Mouse (Mus musculus): Measurements from ENCODE around the gene Hspb2.

Gene Hspb2

DNA sequence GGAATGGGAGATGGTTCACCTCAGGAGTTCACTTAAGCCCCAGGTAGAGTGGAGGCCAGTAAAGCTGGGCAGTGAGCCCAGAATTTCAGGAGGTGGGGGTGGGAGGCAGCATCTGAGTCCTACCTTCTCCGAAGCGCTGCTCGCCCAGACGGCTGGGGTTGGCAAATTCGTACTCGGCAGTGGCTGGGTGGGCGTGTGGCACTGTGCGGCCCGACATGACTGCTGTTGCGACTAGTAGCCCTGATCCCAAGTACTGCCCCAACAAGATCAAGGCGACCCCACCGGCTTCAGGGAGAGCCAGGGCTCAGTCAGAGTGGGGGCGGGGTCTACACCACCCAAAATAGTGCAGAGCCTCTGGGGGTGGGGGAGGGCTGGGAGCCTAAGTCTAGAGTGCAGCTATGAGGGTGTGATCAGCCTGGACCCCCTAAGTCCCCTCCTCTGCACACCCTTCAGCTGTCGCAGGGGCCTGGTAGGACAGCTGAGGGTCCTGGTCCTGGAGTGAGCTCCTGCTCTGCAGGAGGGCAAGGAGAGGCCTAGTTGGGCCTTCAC, at the start of gene Hspb2:
TSS of gene Hspb2 (minus strand) at position 301 of the 549 bp plus-strand sequence.
- DNase-seq (ENCODE audit: extremely low spot score, low spot score), result no peak

DNA sequence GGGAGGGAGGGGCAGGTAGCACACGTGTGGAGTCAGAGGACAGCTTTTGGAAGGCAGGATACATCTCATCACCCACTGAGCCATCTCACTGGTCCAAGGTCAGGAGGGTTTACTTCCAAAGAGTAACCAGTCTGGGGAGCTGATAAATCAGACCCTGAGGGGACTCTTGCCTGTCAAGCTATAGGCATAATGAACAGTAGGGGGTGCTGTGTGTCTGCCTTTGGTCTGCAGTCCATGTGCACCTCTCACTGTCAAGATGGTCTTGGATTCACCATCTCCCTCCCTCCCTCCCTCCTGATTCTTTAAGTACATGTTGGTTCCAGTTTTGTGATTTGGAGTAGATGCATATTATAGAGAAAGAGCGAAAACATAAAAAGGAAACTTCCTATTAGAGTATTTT, 48.8 kb upstream of the Hspb2 start:
- no peak for DNase-seq (ENCODE audit: extremely low spot score, low spot score)

DNA sequence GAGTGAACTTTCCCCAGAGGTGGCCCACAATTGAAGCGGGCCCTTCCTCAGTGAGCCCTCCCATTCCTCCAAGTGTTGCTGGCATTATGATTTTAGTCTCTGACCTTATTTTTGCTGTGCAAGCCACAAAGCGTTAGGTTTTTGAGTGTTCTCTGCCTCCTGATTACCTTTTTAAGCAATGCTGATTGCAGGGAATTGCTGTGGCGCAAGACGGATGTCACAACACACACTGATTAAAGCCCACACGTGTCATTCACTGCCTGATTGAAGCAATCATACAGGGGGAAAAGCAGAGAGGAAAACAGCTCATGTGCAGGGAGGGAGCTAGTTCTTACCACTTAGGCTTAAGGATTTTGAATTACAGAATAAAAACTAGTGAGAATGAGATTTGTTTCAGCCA, 46.2 kb upstream of the Hspb2 start:
- DNase-seq (ENCODE audit: extremely low spot score, low spot score), result no peak

DNA sequence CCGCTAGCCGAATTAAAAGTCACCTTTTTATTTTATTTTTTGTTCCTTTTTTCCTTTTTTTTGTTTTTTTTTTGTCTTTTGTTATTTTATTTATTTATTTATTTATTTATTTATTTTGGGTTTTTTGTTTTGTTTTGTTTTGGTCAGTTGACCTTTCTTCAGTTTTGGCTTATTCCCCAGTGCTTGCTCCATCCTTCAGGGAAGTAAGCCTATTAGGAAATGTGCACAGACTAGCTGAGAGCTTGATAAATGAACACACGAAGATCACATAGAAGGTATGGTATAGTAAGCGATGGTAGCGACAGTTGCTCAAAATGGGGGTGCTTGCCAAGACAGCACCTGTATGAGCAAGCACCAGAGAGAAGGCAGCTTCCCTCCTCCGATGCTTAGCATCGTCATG, 45.5 kb upstream of the Hspb2 start:
- DNase-seq (ENCODE audit: extremely low spot score, low spot score), result no peak

DNA sequence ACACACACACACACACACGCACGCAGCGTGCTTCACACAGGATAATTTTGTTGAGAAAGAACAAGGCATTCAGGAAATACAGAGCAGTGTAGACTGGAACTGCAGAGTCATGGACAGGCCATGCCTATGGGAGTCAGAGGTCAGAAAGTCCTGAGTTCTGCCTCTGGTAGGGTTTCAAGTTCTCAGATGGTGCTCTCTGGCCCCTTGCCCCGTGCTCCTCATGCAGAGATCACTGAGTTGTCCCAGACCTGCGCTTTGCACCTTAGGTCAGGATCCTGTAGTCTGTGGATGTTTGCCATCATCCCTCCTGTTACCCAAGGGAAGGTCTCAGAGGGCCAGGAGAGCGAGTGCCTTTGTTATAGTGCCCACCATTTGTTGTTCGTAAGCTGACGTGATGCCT, 44.6 kb upstream of the Hspb2 start:
- no peak for DNase-seq (ENCODE audit: extremely low spot score, low spot score)

DNA sequence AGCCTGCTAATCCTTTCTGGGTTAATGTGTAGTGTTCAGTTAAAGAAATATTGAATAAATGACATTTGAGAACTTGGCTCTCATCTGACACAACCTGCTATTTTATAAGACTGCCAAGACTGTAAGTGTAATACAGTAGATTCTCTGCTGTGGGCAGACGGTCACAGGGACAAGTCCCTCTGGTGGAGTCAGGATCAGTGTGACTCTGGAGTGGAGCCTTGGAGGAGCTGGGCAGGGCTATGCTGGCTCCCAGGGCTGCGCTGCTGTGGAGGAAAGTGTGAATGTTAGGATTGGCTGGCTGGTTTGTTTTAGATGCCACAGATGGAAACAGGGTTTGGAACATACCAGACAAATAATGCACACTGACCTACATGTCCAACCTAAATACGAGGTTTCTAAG, 43.1 kb upstream of the Hspb2 start:
- no peak for DNase-seq (ENCODE audit: extremely low spot score, low spot score)

DNA sequence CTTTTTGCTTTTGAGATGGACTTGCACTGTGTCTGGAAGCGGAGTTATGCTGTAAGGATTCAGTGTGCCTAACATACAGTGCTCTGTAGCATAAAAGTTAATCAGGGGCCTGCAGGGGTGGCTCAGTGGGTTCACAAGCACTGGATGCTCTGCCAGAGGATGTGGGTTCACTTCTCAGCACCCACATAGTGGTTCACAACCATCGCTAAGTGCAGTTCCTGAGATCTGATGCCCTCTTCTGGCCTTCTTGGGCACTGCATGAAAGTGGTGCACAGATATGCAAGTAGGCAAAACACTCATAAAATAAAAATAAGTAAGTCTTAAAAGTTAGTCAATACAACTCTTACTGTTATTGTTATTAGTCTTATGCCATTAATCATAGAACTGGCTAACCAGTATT, 30.0 kb upstream of the Hspb2 start:
- peak; percentile 33 for DNase-seq (ENCODE audit: extremely low spot score, low spot score)

DNA sequence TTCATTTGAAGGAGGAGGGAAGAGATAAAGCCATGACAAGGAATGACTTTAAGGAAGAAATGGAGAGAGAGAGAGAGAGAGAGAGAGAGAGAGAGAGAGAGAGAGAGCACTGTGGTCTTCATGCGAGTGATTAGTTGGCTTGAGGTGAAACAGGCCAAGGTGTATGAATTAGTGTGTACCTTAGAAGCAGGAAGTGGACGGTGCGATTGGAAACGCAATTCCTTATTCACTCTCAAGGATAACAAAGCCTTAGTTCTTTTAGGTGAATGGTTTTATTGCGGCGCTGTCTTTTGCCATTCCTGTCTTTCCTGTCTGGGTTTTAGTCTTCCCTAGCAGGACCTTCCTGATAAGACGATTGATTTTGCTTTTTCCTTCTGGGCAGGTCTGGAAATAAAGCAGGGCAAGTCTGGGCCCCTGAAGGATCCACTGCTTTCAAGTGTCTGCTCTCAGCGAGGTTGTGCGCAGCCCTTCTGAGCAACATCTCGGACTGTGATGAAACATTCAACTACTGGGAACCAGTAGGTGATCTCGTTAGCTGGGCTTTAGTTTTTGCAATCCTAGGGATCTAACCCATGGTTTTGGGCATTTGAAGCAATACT, 24.1 kb upstream of the Hspb2 start:
- DNase-seq (ENCODE audit: extremely low spot score, low spot score), result no peak

DNA sequence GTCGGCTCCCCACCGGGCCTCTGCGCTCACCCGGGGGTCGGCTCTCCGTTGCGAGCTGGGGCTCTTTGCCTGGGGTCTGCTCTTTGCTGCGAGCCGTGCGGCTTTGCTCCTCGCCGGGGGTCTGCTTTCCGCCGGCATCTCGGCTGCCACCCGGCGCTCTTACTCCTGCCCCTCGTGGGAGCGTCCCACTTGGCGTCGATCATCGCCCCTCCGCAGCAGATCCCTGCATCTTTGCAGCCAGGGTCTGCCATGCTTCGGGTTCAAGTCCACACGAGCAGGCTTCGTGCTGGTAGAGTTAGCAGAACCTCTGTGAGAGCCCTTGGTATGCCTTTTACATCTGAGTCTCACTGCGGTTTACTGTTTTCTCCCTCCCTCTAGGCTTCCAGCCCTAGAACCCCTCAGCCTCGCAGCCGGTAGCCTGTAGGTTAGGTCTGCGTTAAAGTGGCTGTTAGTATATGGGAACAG, 23.5 kb upstream of the Hspb2 start:
- DNase-seq (ENCODE audit: extremely low spot score, low spot score), result no peak

DNA sequence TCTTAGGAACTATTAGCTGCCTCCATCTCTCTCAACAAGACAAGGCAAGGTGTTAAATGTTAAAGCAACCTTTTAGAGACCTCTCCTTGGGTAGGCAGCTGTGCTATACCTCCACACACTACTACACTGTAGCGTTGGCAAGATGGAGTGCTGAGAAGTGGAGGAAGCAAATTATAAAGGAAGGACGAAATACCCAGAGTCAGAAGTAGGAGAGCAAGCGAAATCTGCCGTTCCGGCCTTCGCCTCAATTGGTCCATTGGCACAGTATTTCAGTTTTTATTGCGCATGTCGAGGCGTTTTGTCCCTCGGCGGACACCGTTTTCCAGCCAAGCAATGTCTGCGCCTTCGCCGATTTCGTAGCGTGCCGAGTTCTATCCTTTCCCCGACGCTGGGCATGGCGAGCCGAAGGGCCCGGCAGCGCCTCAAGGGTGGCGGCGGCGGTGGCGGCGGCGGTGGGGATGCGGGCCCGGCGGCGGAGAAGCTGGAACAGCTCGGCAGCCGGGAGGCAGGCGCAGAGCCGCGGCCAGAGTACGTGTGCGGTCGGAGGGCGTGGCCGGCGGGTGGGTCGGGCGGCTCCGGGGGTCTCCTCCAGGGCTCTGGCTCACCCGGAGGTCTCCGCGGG, 22.9 kb upstream of the Hspb2 start, which contains the start of the genes Alg9 and 1110032A03Rik:
TSS of gene Alg9 (plus strand) at position 29 of the 622 bp plus-strand sequence.
TSS of gene 1110032A03Rik (minus strand) at position 530 of the 622 bp plus-strand sequence.
- peak; percentile 90 for DNase-seq (ENCODE audit: extremely low spot score, low spot score)

DNA sequence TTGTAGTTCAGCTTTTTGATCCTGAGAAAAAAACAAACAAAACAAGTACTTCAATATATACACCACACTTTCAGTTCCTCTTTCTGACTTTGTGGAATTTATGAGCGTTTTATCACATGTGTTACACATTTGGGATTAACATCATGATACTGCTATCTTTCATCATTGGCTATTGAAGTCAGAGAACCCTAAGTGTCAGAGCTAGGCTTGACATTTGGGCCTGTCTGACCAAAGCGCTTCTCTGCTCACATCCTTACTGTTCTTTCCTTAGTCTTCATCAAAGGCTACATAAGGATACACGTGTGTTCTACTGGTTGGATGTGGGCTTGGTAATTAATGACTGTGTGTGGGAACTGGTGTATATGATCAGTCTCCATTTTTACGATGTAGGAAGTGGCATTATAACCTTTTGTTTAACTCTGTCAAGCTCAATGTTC, 21.9 kb upstream of the Hspb2 start:
- DNase-seq (ENCODE audit: extremely low spot score, low spot score), result no peak

DNA sequence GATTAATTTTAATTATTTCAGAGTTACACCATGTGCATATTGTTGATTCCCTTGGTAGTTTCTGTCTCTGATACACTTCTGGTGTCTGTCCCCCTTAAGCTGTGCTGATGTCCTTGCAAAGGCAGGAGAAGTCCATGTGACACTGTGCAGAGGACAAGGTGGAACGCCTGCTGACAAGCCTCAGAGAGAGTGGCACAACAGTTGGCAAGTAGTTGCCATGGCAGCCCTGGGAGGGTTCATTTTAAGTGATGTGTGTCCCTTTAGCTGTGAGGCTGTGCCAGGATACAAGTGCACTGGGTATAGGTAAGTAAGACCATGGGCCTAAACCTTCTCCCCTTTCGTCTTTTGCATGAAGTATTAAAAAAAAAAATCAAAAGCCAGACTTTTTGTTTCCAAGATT, 17.9 kb upstream of the Hspb2 start:
- no peak for DNase-seq (ENCODE audit: extremely low spot score, low spot score)

DNA sequence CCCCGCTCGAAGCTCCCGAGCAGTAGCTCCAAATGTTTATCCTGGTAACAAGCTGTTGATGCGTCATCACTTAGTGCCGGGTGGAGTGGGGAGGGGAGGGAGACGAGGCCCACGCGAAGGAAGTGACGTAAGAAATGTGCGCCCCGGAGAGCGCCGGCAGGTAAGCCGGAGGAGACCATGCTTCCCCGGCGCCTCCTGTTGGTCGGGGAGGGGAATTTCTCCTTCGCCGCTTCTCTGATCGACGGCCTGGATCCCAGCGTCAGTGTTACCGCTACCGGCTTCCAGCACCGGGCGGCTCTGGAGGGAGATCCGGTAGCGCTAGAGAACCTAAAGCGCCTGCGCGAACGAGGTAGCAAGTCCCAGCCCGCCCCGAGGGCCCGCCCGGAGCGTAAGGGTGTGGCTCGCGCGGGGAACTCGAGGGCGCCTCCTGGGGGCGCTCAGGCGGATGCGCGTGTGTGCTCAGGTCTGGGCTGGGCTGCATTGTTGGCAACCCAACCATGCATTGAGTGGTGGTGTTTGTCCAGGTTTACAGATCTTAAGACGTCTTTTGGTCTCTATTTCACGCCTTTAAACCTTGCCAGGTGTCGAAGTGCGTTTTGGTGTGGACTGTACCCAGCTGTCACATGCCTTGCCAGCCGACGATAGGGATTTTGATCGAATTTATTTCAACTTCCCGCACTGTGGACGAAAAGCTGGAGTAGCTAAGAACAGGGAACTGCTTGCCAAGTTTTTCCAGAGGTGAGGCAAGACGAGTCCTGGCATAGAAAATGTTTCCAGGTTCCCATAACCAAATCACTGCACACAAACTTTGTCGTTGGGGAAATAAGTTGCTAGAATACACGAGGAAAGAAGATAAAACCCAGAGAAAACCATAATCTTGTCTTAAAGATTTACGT, 16.2 kb upstream of the Hspb2 start, which contains the start of gene Fdxacb1:
TSS of gene Fdxacb1 (plus strand) at position 130 of the 896 bp plus-strand sequence.
- DNase-seq (ENCODE audit: extremely low spot score, low spot score), result peak; percentile 98

DNA sequence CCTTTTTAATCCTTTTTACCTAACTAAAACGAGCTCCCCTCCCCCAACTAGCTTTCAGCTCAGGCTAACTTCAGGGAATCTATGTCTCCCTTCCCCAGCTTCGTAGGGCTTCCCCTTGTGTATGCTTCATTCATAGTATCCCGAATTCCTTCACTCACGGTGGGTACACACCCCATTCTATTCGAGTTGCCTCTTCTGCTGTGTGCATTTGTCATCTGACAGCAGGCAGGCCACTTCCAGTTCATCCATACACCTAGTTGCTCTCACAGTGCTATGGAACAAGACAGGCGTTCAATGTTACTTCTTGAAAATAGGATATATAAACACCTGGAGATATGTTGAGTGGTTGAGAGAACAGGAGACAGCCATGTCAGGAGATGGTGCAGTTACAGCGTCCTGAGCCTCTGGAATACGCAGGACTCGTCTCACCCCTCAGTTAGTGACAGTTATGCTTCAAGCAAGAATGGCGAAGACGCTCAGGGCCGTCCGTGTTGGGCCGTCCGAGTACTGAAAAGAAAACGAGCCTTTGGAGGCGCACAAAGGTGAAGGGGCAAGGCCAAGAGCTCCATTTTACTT, 15.5 kb upstream of the Hspb2 start:
- no peak for DNase-seq (ENCODE audit: extremely low spot score, low spot score)

DNA sequence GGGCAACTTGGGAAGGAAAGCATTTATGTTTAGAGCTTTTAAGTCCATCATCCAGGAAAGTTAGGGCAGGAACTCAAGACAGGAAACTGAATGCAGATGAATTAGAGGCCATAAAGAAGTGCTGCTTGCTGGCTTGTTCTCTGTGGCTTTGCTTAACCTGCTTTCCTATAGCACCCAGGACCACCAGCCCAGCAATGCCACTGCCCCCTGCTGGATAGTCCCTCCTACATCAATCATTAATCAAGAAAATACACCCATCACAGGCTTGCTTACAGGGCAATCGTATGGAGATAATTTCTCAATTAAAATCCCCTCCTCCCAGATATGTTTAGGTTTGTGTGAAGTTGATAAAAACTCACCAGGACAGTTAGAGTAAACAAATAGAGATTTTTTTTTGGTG, 11.2 kb upstream of the Hspb2 start:
- DNase-seq (ENCODE audit: extremely low spot score, low spot score), result no peak

DNA sequence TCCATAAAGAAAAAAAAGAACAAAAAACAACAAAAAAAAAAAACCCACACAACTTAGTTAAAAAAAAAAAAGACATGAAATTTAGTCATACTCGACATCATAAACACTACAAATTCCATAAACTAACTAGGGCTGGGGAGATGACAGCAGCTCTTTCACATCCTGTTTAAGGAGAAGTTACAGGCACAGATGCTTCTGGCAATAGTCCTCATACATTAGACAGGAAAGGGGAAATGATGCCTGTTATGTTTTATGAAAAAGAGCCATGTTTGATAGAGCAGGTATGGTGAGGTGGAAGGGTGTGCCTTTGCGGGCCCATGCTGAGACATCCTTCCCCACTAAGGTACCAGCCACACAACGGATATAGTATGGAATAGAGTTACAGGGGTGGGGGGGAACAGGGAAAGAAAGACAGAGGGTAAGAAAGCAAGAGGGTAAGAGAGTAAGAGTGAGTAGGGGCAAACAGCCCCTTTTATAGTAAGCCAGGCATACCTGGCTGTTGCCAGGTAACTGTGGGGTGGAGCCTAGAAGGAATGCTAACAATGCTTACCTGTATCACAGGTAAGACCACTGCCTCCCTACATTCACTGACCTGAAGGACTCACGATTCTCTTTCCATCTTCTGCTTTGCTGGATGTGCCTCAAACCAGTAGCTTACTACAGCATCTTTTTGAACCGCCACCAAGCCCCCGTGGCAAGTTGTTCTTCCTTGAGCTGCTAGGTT, 9.5 kb upstream of the Hspb2 start:
- no peak for DNase-seq (ENCODE audit: extremely low spot score, low spot score)

DNA sequence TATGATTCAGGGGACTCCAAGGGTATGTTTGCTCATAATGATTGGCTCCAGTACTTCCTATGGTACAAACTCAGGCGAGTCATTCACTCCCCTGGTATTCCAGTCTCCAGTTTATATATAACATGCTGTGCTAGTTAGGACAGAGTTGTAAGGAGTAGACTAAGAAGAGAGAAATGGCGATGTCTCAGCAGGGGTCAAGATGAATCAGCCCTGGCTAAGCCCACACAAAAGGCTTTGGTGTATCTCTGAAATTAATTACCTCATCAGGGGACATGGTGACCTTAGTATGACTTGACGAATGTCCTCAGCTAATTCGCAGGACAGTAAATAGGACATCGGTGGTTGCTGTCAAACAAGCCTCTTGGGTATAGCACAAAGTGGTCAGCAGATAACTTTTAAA, 4.6 kb upstream of the Hspb2 start:
- DNase-seq (ENCODE audit: extremely low spot score, low spot score), result no peak

DNA sequence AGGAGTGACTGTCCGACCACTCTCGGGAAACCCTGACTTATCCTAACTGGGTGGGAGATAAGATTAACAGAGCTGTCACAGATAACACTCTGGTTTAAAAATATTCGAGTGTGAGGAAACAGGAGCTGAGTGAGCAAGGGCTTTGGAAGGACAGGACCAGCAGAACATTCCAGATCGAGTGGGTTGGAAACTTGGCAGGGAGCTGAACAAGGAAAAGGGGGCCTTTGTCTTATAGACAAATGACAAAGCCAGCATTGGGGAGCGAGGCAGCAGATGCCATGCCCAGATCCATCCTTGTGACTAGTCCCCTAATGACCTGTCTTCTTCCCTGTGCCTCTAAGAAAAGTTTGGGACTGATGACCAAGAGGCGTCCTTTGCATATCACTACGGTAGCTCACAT, 1.8 kb upstream of the Hspb2 start:
- DNase-seq (ENCODE audit: extremely low spot score, low spot score), result no peak

DNA sequence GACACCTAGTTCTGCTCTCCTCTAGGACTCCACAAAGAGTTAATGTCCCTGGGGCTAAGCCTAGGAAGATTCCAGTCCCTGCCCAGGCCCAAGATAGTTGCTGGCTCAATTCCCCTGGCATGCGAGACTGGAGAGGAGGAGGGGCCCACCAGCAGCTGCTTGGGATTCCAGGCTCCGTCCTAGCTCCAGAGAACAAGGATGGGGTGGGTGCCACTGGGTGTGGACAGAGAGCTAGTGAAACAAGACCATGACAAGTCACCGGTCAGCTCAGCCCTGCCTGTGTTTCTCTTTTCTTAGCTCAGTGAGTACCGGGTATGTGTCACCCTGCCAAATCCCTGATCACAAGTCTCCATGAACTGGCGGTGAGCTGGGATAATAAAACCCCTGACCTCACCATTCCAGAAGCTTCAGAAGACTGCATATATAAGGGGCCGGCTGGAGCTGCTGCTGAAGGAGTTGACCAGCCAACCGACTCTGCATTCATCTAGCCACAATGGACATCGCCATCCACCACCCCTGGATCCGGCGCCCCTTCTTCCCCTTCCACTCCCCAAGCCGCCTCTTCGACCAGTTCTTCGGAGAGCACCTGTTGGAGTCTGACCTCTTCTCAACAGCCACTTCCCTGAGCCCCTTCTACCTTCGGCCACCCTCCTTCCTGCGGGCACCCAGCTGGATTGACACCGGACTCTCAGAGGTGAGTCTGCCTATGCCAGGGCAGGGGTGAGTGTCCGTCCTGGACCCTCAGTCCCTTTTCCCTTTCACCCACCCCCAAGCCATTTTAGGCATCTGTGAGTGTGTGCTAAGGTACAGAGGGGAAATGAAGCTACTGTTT, 846 bp upstream of the Hspb2 start:
- DNase-seq (ENCODE audit: extremely low spot score, low spot score), result no peak

DNA sequence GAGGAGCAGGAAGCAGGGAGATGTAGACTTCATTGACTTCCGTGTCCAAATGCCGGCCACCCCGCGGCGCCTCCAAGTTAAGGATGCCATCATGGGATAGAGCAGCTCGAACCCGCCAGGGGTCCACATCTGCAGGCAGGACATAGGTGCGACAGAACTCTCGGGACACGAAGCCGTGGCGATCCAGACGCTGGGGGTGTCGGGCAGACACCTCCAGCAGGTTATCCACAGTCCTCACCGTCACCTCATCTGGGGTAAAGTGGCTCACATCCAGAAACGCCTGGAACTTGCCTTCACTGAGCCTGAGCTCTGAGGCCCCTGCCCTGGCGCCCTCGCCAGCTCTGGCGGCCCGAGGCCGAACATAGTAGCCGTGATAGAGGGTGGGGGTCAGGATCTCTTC, 831 bp downstream of the Hspb2 start, which contains the start of gene Cryab:
TSS of gene Cryab (plus strand) at position 3 of the 400 bp plus-strand sequence.
- DNase-seq (ENCODE audit: extremely low spot score, low spot score), result no peak

All from neural tube, embryonic 10.5 days (tissue).